Mouse (Mus musculus): ENCODE data around the gene Scmh1.

GRCm38 (mm10) chr4:120571070-120571464 lies 166.0 kb downstream of the Scmh1 start:
- TF ChIP-seq CTCF (IDR thresholded peaks at IDR 0.05; ENCODE audit: control insufficient read depth, insufficient read depth, low read length) (no peak), POLR2A (IDR thresholded peaks at IDR 0.05; ENCODE audit: borderline replicate concordance, control insufficient read depth, low read depth, low read length) (no peak)
